Mouse (Mus musculus): ENCODE data around the gene 6030468B19Rik. TPM values are rescaled to one million over a fixed set of nuclear protein-coding genes. Genes with fewer than 3 reads are reported as not detected.

The 6030468B19Rik gene
- polyA plus RNA-seq, 1 experiment = 0.07 TPM

DNA sequence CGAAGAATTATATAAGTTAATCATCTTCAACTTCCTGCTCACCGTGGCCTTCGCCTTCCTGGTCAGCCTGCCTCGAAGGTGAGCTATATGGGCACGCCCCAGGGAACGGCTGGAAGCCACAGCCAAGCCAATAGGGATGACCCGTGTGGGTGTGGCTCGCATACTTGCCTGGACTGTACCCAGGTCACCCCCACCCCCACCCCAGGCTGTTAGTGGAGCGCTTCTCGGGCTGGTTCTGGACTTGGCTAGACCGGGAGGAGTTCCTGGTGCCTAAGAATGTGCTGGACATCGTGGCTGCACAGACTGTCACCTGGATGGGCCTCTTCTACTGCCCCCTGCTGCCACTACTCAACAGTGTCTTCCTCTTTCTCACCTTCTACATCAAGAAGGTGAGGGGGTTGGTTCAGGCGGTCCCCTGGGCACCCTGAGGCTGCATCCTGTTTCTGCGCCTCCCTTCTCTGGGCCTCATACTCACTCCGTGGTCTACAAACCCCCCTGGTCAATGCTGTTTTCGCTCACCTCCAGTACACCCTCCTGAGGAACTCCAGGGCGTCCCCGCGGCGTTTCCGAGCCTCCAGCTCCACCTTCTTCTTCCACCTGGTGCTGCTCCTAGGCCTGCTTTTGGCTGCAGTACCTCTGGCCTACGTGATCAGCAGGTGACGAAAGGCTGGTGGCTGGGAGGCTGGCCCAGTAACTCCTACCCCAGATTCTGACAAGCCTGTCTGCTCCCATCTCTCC is 6.6 kb upstream of the 6030468B19Rik start:
- no peak for TF ChIP-seq POLR2A (IDR thresholded peaks at IDR 0.05; ENCODE audit: borderline replicate concordance, extremely low read depth, insufficient read depth, insufficient read length, poor library complexity, severe bottlenecking)
- TF ChIP-seq CTCF (IDR thresholded peaks at IDR 0.05; ENCODE audit: borderline replicate concordance, extremely low read depth, insufficient read depth, insufficient read length) = 0 out of 2 replicates have a peak, but pooled peaks have one; percentile 0

DNA sequence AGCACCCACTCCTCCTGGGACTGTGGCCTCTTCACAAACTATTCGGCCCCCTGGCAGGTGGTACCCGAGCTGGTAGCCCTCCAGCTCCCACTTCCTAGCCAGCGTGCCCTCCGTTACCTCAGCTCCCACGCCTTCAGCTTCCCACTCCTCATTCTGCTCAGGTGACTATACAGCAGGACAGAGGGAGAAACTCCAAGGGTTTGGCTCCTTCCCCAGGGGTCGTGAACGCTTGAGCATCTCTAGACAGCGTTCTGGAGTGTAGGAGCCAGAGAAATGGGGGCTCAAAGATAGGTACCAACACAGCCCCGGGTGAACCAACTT is 6.1 kb upstream of the 6030468B19Rik start:
- TF ChIP-seq CTCF (IDR thresholded peaks at IDR 0.05; ENCODE audit: borderline replicate concordance, extremely low read depth, insufficient read depth, insufficient read length) (no peak), POLR2A (IDR thresholded peaks at IDR 0.05; ENCODE audit: borderline replicate concordance, extremely low read depth, insufficient read depth, insufficient read length, poor library complexity, severe bottlenecking) (no peak)
- DNase-seq (ENCODE audit: low read depth) = no peak

More for the DNA sequence above, 6.6 kb upstream of the 6030468B19Rik start:
- DNase-seq (ENCODE audit: low read depth) = no peak

DNA sequence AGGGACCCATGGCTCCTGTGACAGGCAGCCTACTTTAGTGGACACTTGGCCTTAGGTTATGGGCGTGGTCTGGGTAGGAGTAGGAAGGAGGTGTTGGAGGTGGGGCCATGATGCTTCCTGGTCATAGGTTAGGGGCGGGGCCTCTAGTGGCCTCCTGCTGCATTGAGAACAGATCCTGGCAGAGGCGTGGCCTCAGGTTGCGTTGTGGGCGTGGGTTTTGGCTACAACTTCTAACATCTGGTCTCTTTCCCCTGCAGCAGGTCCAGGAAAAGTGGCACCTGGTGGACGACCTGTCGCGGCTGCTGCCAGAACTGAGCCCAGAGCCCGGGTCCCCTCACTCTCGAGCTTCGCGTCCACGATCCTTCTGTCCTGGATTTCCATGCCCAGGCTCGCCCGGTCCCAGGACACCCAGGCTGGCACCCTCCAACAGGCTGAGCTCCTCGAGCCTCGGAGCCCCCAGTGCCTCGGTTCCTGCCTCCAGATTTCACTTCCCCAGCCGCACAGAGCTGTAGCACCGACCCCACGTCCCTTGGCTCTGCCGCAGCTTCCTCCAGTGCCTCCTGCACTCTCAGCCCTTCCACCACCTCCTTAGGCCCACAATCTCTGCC is 5.1 kb upstream of the 6030468B19Rik start:
- TF ChIP-seq POLR2A (IDR thresholded peaks at IDR 0.05; ENCODE audit: borderline replicate concordance, extremely low read depth, insufficient read depth, insufficient read length, poor library complexity, severe bottlenecking) = no peak
- no peak for DNase-seq (ENCODE audit: low read depth)

DNA sequence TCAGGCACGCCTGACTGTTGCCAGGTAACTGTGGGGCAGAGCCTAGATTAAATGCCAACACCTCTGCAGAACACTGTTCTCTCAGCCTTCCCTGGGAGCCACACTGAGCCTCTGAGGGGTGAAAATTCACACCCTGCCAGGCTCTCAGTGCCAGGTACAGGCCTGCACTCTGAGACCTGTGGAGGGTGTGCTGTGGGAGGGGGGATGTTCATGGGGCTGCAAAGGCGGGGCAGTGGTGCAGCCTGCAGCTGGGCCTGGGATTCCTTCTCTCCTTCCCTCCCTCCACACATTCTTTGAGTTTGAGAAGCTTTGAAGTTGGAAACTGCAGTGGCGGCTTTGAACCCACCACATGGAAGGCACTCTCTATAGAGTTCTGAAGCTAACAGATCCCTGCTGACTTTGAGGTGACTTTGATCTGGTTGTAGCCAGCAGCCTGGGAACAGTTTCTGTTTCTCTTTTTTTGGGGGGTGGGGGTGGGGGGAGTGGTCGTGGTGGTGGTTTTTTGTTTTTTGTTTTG is 3.4 kb upstream of the 6030468B19Rik start:
- DNase-seq (ENCODE audit: low read depth) = peak; percentile 23
- TF ChIP-seq CTCF (IDR thresholded peaks at IDR 0.05; ENCODE audit: borderline replicate concordance, extremely low read depth, insufficient read depth, insufficient read length) (no peak), POLR2A (IDR thresholded peaks at IDR 0.05; ENCODE audit: borderline replicate concordance, extremely low read depth, insufficient read depth, insufficient read length, poor library complexity, severe bottlenecking) (no peak)

DNA sequence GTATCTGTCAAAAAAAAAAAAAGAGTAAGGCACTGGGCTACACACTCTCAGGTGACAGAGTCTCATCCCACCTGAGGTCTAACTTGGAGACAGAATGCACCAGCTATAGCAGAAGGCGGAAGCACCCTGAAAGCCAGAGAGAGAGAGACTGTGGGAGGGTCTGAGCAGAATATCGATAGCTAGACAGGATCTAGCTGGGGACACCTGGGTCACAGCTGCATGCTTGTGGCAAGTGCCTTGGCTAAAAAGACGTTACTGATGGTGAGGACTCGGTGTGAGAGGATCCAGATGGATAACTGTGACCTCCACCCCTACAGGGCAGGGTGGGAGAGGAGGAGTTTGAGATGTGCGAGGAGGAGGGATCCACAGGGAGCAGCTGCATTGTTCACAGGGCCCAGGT is 506 bp upstream of the 6030468B19Rik start:
- TF ChIP-seq CTCF (IDR thresholded peaks at IDR 0.05; ENCODE audit: borderline replicate concordance, extremely low read depth, insufficient read depth, insufficient read length) (no peak), POLR2A (IDR thresholded peaks at IDR 0.05; ENCODE audit: borderline replicate concordance, extremely low read depth, insufficient read depth, insufficient read length, poor library complexity, severe bottlenecking) (no peak)
- no peak for DNase-seq (ENCODE audit: low read depth)

DNA sequence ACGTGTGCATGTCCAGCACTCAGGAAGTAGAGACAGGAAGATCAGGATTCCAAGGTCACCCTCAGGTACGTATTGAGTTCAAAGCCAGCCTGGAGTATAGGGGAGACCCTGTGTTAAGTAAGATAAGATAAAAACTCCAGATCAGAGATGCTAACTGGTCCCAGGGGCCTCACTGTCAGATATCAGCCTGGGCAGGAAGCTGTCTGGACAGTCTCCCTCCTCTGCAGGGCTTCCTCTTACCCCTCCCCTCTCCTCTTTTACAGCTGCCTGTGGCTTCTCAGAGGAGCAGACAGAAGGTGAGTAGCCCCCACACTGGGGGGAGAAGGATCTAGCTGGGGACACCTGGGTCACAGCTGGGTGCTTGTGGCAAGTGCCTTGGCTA is 691 bp downstream of the 6030468B19Rik start:
- no peak for TF ChIP-seq POLR2A (IDR thresholded peaks at IDR 0.05; ENCODE audit: borderline replicate concordance, extremely low read depth, insufficient read depth, insufficient read length, poor library complexity, severe bottlenecking)
- no peak for TF ChIP-seq CTCF (IDR thresholded peaks at IDR 0.05; ENCODE audit: borderline replicate concordance, extremely low read depth, insufficient read depth, insufficient read length)
- no peak for DNase-seq (ENCODE audit: low read depth)

DNA sequence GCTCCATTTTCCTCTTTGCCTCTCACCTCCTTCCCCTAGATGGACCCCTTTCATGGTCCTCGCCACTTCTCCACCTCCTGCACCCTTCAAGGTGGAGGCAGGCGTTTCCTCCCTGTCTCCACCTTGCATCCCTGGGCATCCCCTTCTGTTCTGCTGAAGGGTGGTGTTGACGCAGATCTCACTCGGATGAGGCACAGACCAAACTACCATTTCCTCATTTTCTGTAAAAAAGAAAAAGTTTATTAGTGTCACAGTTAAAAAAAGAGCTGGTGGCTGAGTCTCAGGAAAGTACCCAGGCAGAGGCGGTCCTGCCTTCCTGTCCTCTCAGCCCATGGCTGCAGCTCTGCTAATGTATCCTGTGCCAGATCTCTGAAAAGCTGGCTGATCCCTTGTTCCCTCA is 1.7 kb downstream of the 6030468B19Rik start:
- DNase-seq (ENCODE audit: low read depth) = peak; percentile 32
- no peak for TF ChIP-seq CTCF (IDR thresholded peaks at IDR 0.05; ENCODE audit: borderline replicate concordance, extremely low read depth, insufficient read depth, insufficient read length)
- no peak for TF ChIP-seq POLR2A (IDR thresholded peaks at IDR 0.05; ENCODE audit: borderline replicate concordance, extremely low read depth, insufficient read depth, insufficient read length, poor library complexity, severe bottlenecking)

DNA sequence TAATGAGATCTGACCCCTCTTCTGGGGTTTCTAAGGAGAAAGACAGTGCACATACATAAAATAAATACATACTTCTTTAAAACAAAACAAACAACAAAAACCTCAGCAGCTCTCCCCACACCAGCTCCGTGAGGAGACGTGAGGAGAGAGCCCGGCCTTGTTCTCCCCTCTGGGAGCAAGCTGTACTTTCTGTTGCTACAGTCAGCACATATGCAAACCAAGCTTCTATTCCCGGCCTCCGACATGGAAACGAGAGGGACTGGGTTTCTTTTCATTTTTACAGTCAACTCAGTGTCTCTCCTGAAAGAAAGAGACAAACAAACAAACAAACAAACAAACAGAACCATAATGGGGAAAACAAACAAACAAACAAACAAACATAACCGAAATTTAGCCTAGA is 2.6 kb downstream of the 6030468B19Rik start:
- TF ChIP-seq POLR2A (IDR thresholded peaks at IDR 0.05; ENCODE audit: borderline replicate concordance, extremely low read depth, insufficient read depth, insufficient read length, poor library complexity, severe bottlenecking) (no peak), CTCF (IDR thresholded peaks at IDR 0.05; ENCODE audit: borderline replicate concordance, extremely low read depth, insufficient read depth, insufficient read length) (no peak)

DNA sequence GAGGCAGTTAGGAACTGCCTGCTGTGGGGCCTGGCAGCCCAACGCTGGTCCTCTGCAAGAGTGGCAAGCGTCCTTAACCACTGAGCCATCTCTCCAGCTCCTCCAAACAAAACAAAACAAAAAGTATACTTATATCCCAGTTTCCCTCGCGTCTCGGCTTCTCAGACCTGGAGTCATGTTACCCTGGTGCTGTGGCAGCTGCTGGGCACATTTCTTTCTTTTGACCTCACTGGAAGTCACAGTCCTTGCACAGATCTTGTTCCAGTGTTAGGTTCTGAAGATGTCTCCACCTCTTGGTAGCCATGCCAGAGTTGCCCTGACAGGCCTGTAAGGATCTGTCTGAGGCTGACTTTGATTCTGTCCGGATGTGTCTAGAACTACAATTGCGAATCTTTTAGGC is 4.2 kb downstream of the 6030468B19Rik start:
- TF ChIP-seq CTCF (IDR thresholded peaks at IDR 0.05; ENCODE audit: borderline replicate concordance, extremely low read depth, insufficient read depth, insufficient read length) (no peak), POLR2A (IDR thresholded peaks at IDR 0.05; ENCODE audit: borderline replicate concordance, extremely low read depth, insufficient read depth, insufficient read length, poor library complexity, severe bottlenecking) (no peak)
- DNase-seq (ENCODE audit: low read depth) = no peak

More for the DNA sequence above, 2.6 kb downstream of the 6030468B19Rik start:
- no peak for DNase-seq (ENCODE audit: low read depth)

DNA sequence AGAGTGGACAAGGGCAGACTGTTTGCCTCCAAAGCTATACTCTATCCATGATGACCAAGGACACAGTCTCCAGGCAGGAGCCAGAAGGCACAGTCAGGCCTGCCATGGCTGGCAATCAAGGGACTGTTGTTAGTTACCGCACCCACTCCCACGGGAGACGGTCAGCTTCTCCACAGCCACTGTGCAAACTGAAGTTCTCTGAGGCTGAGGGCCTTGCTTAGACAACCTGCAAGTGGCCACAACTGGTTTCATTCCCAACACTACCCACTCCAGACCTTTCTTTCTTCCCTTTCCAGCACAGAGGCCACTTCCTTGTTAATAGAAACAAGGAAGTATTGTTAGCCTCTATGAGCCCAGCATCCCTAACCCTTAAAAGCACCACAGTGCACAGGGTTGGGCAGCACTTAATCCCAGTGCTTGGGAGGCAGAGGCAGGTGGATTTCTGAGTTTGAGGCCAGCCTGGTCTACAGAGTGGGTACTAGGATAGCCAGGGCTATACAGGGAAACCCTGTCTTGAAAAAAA is 5.8 kb downstream of the 6030468B19Rik start:
- no peak for DNase-seq (ENCODE audit: low read depth)
- TF ChIP-seq CTCF (IDR thresholded peaks at IDR 0.05; ENCODE audit: borderline replicate concordance, extremely low read depth, insufficient read depth, insufficient read length) (no peak), POLR2A (IDR thresholded peaks at IDR 0.05; ENCODE audit: borderline replicate concordance, extremely low read depth, insufficient read depth, insufficient read length, poor library complexity, severe bottlenecking) (no peak)

DNA sequence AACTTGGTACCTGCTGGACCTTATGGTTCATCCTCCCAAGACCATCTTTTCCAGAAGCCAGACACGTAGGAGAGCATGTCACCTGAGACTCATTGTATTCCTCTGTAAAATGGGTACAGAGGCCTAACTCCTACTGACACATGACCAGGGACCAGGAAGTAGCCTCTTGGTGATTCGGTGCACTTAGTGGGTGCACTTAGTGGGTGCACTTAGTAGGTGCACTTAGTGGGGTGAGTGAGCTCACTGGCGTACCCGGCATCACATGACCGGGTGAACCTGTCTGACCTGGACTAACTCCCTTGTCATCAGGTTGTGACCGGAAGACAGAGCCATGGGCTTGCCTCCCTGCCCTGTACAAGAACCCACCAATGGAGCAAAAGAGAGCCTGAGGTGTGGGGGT is 9.3 kb downstream of the 6030468B19Rik start:
- TF ChIP-seq POLR2A (IDR thresholded peaks at IDR 0.05; ENCODE audit: borderline replicate concordance, extremely low read depth, insufficient read depth, insufficient read length, poor library complexity, severe bottlenecking) (no peak), CTCF (IDR thresholded peaks at IDR 0.05; ENCODE audit: borderline replicate concordance, extremely low read depth, insufficient read depth, insufficient read length) (no peak)

More for the DNA sequence above, 9.3 kb downstream of the 6030468B19Rik start:
- no peak for DNase-seq (ENCODE audit: low read depth)

Data from brain, embryonic 14.5 days (tissue).